ENCODE assay signal across 24 mouse cellular contexts in genomic region chr7:117971176-117971575, GRCm38 (mm10).
A peak's percentile ranks its signal among the peaks of the same experiment; 100 is the strongest.
DNase-seq lines count a peak whose midpoint lies in the region; ATAC-seq lines count a peak whose summit lies in the region.
"Had no signal": no experiment of that assay in that cellular context is flagged by ENCODE, and none has a peak within 500 bp of the region (broad histone marks: within the 10 kb centered on the region; RNA-seq: fewer than 3 reads in every experiment).

No protein-coding gene starts in this region.

- no peak for ATAC-seq in forebrain, embryonic 14.5 days
- no peak for ATAC-seq in intestine, embryonic 15.5 days
- ATAC-seq: activated CD4-positive, CD25-positive, alpha-beta regulatory T cell, adult 4 months; forebrain, embryonic 15.5 days; forebrain, postnatal 0 days had no signal

- no peaks in the 10 kb centered on the region for H3K9me3 ChIP-seq in forebrain, embryonic 14.5 days (replicated peaks; ENCODE audit: control insufficient read depth, low read length)
- H3K9me3 ChIP-seq in intestine, embryonic 15.5 days: no peaks in the 10 kb centered on the region
- H3K9me3 ChIP-seq: embryonic facial prominence, embryonic 13.5 days; embryonic facial prominence, embryonic 15.5 days; forebrain, embryonic 10.5 days; forebrain, embryonic 12.5 days; forebrain, embryonic 15.5 days had no signal

- no peaks in the 10 kb centered on the region for H3K36me3 ChIP-seq in forebrain, embryonic 14.5 days (ENCODE audit: control insufficient read depth, insufficient read depth, low read length)
- no peaks in the 10 kb centered on the region for H3K36me3 ChIP-seq in intestine, embryonic 15.5 days
- H3K36me3 ChIP-seq: embryonic facial prominence, embryonic 13.5 days; embryonic facial prominence, embryonic 15.5 days; forebrain, embryonic 10.5 days; forebrain, embryonic 12.5 days; forebrain, embryonic 15.5 days; G1E had no signal

- no peak overlapping the region for H3K4me3 ChIP-seq in forebrain, embryonic 14.5 days (ENCODE audit: low read depth, low read length)
- no peak overlapping the region for H3K4me3 ChIP-seq in intestine, embryonic 15.5 days (replicated peaks)
- H3K4me3 ChIP-seq: embryonic facial prominence, embryonic 13.5 days; embryonic facial prominence, embryonic 15.5 days; erythroblast, embryonic 14.5 days; forebrain, embryonic 10.5 days; forebrain, embryonic 12.5 days; forebrain, embryonic 15.5 days had no signal

- peak; percentile 79 for DNase-seq in heart, adult 11 months
- DNase-seq in heart, adult 18-20 months: no peak
- DNase-seq in 3134 (ENCODE audit: extremely low read depth, insufficient read length, low spot score): peak; percentile 5
- peak; percentile 9 for DNase-seq in Muller cell, postnatal 12 days (ENCODE audit: inconsistent ontology term)
- peak; percentile 64 for DNase-seq in retina, postnatal 1 day
- DNase-seq in forebrain, embryonic 14.5 days (ENCODE audit: low spot score): no peak
- DNase-seq: adrenal gland, adult 8-10 months; adrenal gland, postnatal 14 days; adrenal gland, postnatal 36 days; cerebellum, adult 11-12 months; cerebellum, adult 2 months; cerebellum, adult 9-10 months; cerebellum, postnatal 25 days; embryo, embryonic 11 days; forebrain, postnatal 0 days had no signal

- WGBS in forebrain, embryonic 14.5 days: 58% methylated on average over 1 of the region's 1 CpGs
- WGBS in intestine, embryonic 15.5 days: 19% methylated on average over 1 of the region's 1 CpGs

- no peak overlapping the region for H3K9ac ChIP-seq in forebrain, embryonic 14.5 days (ENCODE audit: low read length)
- H3K9ac ChIP-seq in intestine, embryonic 15.5 days: no peak overlapping the region
- H3K9ac ChIP-seq: embryonic facial prominence, embryonic 13.5 days; embryonic facial prominence, embryonic 15.5 days; forebrain, embryonic 12.5 days; forebrain, embryonic 15.5 days; forebrain, postnatal 0 days had no signal

- H3K4me1 ChIP-seq in forebrain, embryonic 14.5 days (ENCODE audit: control insufficient read depth, insufficient read depth, low read length): no peaks in the 10 kb centered on the region
- no peaks in the 10 kb centered on the region for H3K4me1 ChIP-seq in intestine, embryonic 15.5 days (replicated peaks)
- H3K4me1 ChIP-seq: embryonic facial prominence, embryonic 13.5 days; embryonic facial prominence, embryonic 15.5 days; forebrain, embryonic 10.5 days; forebrain, embryonic 12.5 days; forebrain, embryonic 15.5 days had no signal

- H3K4me2 ChIP-seq in forebrain, embryonic 14.5 days (ENCODE audit: low read length): no peak overlapping the region
- no peak overlapping the region for H3K4me2 ChIP-seq in intestine, embryonic 15.5 days (replicated peaks)
- H3K4me2 ChIP-seq: embryonic facial prominence, embryonic 13.5 days; embryonic facial prominence, embryonic 15.5 days; forebrain, embryonic 12.5 days; forebrain, embryonic 15.5 days had no signal

- H3K27ac ChIP-seq in forebrain, embryonic 14.5 days (ENCODE audit: low read depth, low read length): no peak overlapping the region
- H3K27ac ChIP-seq in intestine, embryonic 15.5 days: no peak overlapping the region
- H3K27ac ChIP-seq: embryonic facial prominence, embryonic 13.5 days; embryonic facial prominence, embryonic 15.5 days; forebrain, embryonic 10.5 days; forebrain, embryonic 12.5 days; forebrain, embryonic 15.5 days had no signal

- no peaks in the 10 kb centered on the region for H3K27me3 ChIP-seq in forebrain, embryonic 14.5 days (replicated peaks; ENCODE audit: control insufficient read depth, insufficient read depth, low read length)
- H3K27me3 ChIP-seq in intestine, embryonic 15.5 days (replicated peaks): no peaks in the 10 kb centered on the region
- H3K27me3 ChIP-seq: embryonic facial prominence, embryonic 13.5 days; embryonic facial prominence, embryonic 15.5 days; forebrain, embryonic 12.5 days; forebrain, embryonic 15.5 days had no signal

Comparison
In these comparisons a context has a peak if more than half of its experiments do, and no peak if none do; other contexts are left out.
1. DNase-seq: peak in heart, adult 11 months (single experiment), 3134 (single experiment), Muller cell, postnatal 12 days (single experiment) and retina, postnatal 1 day (single experiment); none in heart, adult 18-20 months (0 of 2) and forebrain, embryonic 14.5 days (single experiment).